ENCODE assay signal across 17 mouse cellular contexts in the genomic region with DNA sequence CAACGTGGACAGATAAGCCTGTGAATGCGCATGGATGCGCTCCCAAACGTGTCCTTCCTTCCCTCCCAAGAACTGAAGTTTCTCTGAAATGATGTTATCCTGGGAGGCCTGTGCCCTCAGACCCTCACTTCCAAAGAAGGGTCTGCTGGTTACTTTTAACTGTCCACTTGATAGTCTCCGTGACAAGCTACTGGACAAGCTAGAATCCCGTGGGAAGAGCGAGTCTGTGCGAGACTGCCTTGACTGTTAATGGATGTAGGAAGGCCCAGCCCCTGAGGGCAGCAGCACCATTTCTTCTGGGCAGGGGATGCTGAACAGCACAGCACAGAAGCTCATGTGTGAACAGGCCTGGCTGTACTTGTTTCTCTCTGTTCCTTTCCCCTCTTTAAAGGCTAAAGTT.
DNase-seq lines count a peak whose midpoint lies in the region; ATAC-seq lines count a peak whose summit lies in the region.
"Had no signal": no experiment of that assay in that cellular context is flagged by ENCODE, and none has a peak within 500 bp of the region (broad histone marks: within the 10 kb centered on the region; RNA-seq: fewer than 3 reads in every experiment).

No protein-coding gene starts in this region.

- no peaks in the 10 kb centered on the region for H3K27me3 ChIP-seq in heart, embryonic 13.5 days (replicated peaks)
- H3K27me3 ChIP-seq in intestine, embryonic 15.5 days (replicated peaks) = no peaks in the 10 kb centered on the region
- H3K27me3 ChIP-seq in intestine, embryonic 16.5 days (replicated peaks; ENCODE audit: control insufficient read depth, insufficient read depth, low read length) = no peaks in the 10 kb centered on the region
- H3K27me3 ChIP-seq in lung, embryonic 16.5 days (ENCODE audit: control insufficient read depth, insufficient read depth, low read depth, low read length) = no peaks in the 10 kb centered on the region
- H3K27me3 ChIP-seq: embryonic facial prominence, embryonic 12.5 days; forebrain, embryonic 15.5 days had no signal

- H3K27ac ChIP-seq in heart, embryonic 13.5 days (replicated peaks) = peak overlapping the region; percentile 45; the same call in 1 of the 2 replicates
- H3K27ac ChIP-seq in intestine, embryonic 15.5 days = 0 out of 2 replicates have a peak overlapping the region, but pooled peaks have one; percentile 13
- H3K27ac ChIP-seq in intestine, embryonic 16.5 days (ENCODE audit: low read length) = no peak overlapping the region
- H3K27ac ChIP-seq in lung, embryonic 16.5 days (ENCODE audit: low read length) = peak overlapping the region; percentile 49
- H3K27ac ChIP-seq: embryonic facial prominence, embryonic 12.5 days; forebrain, embryonic 15.5 days; heart, embryonic 10.5 days; hindbrain, embryonic 10.5 days; hindbrain, embryonic 14.5 days had no signal

- no peak overlapping the region for H3K4me3 ChIP-seq in heart, embryonic 13.5 days
- H3K4me3 ChIP-seq in intestine, embryonic 15.5 days (replicated peaks) = no peak overlapping the region
- H3K4me3 ChIP-seq in intestine, embryonic 16.5 days (ENCODE audit: low read length) = no peak overlapping the region
- H3K4me3 ChIP-seq in lung, embryonic 16.5 days (ENCODE audit: low read length) = no peak overlapping the region
- H3K4me3 ChIP-seq: embryonic facial prominence, embryonic 12.5 days; forebrain, embryonic 15.5 days; heart, embryonic 10.5 days; hindbrain, embryonic 10.5 days had no signal

- H3K4me2 ChIP-seq in heart, embryonic 13.5 days = no peak overlapping the region
- H3K4me2 ChIP-seq in intestine, embryonic 15.5 days (replicated peaks) = no peak overlapping the region
- H3K4me2 ChIP-seq in intestine, embryonic 16.5 days (ENCODE audit: low read depth, low read length) = no peak overlapping the region
- H3K4me2 ChIP-seq in lung, embryonic 16.5 days (ENCODE audit: low read depth, low read length) = no peak overlapping the region
- H3K4me2 ChIP-seq: embryonic facial prominence, embryonic 12.5 days; forebrain, embryonic 15.5 days; hindbrain, embryonic 14.5 days had no signal

- H3K9ac ChIP-seq in heart, embryonic 13.5 days = no peak overlapping the region
- H3K9ac ChIP-seq in intestine, embryonic 15.5 days = no peak overlapping the region
- H3K9ac ChIP-seq in intestine, embryonic 16.5 days (ENCODE audit: low read depth, low read length) = no peak overlapping the region
- no peak overlapping the region for H3K9ac ChIP-seq in lung, embryonic 16.5 days (ENCODE audit: low read length)
- H3K9ac ChIP-seq: embryonic facial prominence, embryonic 12.5 days; forebrain, embryonic 15.5 days; hindbrain, embryonic 14.5 days had no signal

- ATAC-seq in heart, embryonic 13.5 days (ENCODE audit: extremely low read depth, insufficient number of reproducible peaks, low FRiP score, low TSS enrichment) = no peak
- ATAC-seq in intestine, embryonic 15.5 days = no peak
- no peak for ATAC-seq in intestine, embryonic 16.5 days
- no peak for ATAC-seq in lung, embryonic 16.5 days (ENCODE audit: low read depth)
- ATAC-seq: forebrain, embryonic 15.5 days had no signal

- peaks cover 98% of the 10 kb centered on the region for H3K36me3 ChIP-seq in heart, embryonic 13.5 days
- peaks cover 7% of the 10 kb centered on the region; the same call in 1 of the 2 replicates for H3K36me3 ChIP-seq in intestine, embryonic 15.5 days
- peaks cover 6% of the 10 kb centered on the region; the same call in 1 of the 2 replicates for H3K36me3 ChIP-seq in intestine, embryonic 16.5 days (ENCODE audit: control insufficient read depth, insufficient read depth, low read length)
- peaks cover 27% of the 10 kb centered on the region for H3K36me3 ChIP-seq in lung, embryonic 16.5 days (ENCODE audit: control insufficient read depth, insufficient read depth, low read length)

- H3K9me3 ChIP-seq in heart, embryonic 13.5 days = no peaks in the 10 kb centered on the region
- H3K9me3 ChIP-seq in intestine, embryonic 15.5 days = no peaks in the 10 kb centered on the region
- H3K9me3 ChIP-seq in intestine, embryonic 16.5 days (ENCODE audit: control insufficient read depth, low read length) = no peaks in the 10 kb centered on the region
- no peaks in the 10 kb centered on the region for H3K9me3 ChIP-seq in lung, embryonic 16.5 days (ENCODE audit: control insufficient read depth, low read length)
- H3K9me3 ChIP-seq: embryonic facial prominence, embryonic 12.5 days; forebrain, embryonic 15.5 days; heart, embryonic 10.5 days; hindbrain, embryonic 10.5 days had no signal

- WGBS in heart, embryonic 13.5 days = 82% methylated on average over 8 of the region's 8 CpGs
- WGBS in intestine, embryonic 15.5 days = 82% methylated on average over 8 of the region's 8 CpGs
- 82% methylated on average over 8 of the region's 8 CpGs for WGBS in intestine, embryonic 16.5 days
- WGBS in lung, embryonic 16.5 days = 91% methylated on average over 8 of the region's 8 CpGs

- DNase-seq in heart, adult 18-20 months = no peak
- DNase-seq in lung, postnatal 14 days = no peak
- DNase-seq in gastrocnemius, adult 8-10 months (ENCODE audit: low spot score in 2 of 2) = no peak
- DNase-seq: adrenal gland, postnatal 10 days; cerebellum, adult 11-12 months; cerebellum, adult 9-10 months; cerebellum, postnatal 25 days; gastrocnemius, postnatal 10 days had no signal

- peaks cover 24% of the 10 kb centered on the region for H3K4me1 ChIP-seq in heart, embryonic 13.5 days
- H3K4me1 ChIP-seq in intestine, embryonic 15.5 days (replicated peaks) = peaks cover 5% of the 10 kb centered on the region; the same call in 1 of the 2 replicates
- peaks cover 3% of the 10 kb centered on the region; the same call in 1 of the 2 replicates for H3K4me1 ChIP-seq in intestine, embryonic 16.5 days (ENCODE audit: control insufficient read depth, insufficient read depth, low read length)
- peaks cover 8% of the 10 kb centered on the region for H3K4me1 ChIP-seq in lung, embryonic 16.5 days (replicated peaks; ENCODE audit: control insufficient read depth, insufficient read depth, low read length)
- H3K4me1 ChIP-seq: embryonic facial prominence, embryonic 12.5 days; heart, embryonic 10.5 days; hindbrain, embryonic 10.5 days had no signal
